Mouse (Mus musculus) layer of hippocampus, adult 9-11 months (tissue): ENCODE measurements around the gene Srcin1.

Experiments used
- DNase-seq: peaks from one replicate; pipeline ENCODE4 v3.0.0; 2022

The Srcin1 gene

GRCm38 (mm10) chr11:97578286-97578685, 2.3 kb upstream of the Srcin1 start:
- no peak for DNase-seq

DNA sequence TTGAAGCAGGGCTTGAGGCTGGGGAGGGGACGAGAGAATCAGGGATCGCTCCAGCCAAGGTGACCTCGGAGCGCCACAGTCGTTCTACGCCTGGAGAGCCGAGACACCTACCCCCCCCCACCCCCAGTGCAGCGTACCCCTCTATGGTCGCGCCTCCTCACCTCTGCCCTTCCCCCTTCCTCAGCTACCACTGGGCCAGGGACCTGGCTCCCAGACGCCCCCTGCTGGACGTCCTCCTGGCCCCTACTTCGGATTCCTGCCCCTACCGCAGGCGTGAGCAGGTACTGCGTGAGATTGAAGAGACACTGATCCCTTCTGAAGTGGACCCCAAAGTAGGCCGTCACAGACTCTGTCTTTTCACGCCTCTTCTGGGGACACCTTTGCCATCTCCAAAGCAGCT, 348 bp downstream of the Srcin1 start:
- DNase-seq, result peak; percentile 70

- DNase-seq, result peak; percentile 85
Observed at GRCm38 (mm10) chr11:97575075-97575474, 911 bp downstream of the Srcin1 start.

- DNase-seq, result no peak
Observed at GRCm38 (mm10) chr11:97574551-97575051, 1.4 kb downstream of the Srcin1 start.

- DNase-seq, result peak; percentile 87
Observed at GRCm38 (mm10) chr11:97573891-97574550, 2.0 kb downstream of the Srcin1 start.

GRCm38 (mm10) chr11:97572895-97573480, 3.0 kb downstream of the Srcin1 start:
- no peak for DNase-seq

GRCm38 (mm10) chr11:97572089-97572345, 4.0 kb downstream of the Srcin1 start:
- no peak for DNase-seq

DNA sequence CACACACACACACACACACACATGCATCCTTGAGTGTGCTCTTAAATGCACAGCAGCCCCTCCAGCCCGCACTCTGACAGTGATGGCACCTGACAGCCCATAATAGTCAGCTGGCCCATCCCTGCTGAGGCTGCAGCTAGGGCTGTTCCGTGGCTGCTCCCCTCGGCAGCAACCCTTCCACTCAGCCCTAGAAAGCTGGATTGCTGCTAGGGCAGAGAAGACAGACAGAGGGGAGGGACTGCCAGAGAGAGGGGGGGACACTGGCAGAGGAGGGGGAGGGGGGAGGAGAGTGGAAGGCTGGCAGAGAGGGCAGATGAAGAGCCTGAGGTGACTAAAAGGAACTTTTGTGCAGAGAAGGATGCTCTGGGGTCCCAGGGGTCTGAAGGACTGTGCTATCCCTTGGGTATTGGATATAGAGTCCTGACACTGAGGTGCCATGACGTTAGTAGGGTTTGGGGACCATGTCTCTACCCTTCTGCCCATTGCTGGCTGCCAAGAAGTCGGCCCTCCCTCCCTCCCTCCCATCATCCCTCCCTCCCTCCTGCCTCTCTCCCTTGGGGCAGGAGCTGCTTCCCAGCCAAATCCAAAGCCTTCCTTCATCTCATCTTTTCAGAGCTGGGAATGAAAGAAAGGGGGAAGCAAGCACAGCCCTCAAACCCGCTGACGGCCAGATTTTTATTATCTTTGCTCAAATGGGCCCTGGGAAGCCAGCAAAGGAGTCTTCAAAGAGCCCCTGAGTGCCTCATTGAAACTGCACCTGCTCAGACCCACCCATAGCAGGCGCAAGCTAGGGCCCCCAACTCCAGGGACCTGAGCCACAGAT, 4.5 kb downstream of the Srcin1 start:
- DNase-seq, result no peak

- DNase-seq, result no peak
Observed at GRCm38 (mm10) chr11:97570493-97571137, 5.4 kb downstream of the Srcin1 start.

- peak; percentile 5 for DNase-seq
Observed at GRCm38 (mm10) chr11:97569806-97570205, 6.2 kb downstream of the Srcin1 start.

DNA sequence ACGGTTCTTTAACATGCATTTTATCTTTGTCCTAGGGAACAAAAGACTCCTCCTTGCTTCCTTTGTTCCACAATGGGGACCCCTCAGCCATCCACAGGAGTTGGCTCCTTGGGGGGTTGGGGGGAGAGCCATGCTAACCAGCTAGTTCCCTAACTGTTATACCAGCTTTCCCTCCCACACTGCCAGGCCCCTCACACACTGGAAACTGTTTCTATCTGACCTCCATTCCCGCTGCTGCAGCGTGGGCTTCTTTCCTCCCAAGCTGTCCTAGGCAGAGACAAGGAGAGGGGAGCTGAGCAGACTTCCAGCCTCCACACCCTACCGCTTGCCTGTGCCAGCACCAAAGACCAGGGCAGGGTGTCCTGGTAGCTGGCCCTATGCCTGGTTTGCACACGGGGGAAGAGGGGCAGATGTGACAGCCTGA, 6.7 kb downstream of the Srcin1 start:
- DNase-seq, result peak; percentile 55

DNA sequence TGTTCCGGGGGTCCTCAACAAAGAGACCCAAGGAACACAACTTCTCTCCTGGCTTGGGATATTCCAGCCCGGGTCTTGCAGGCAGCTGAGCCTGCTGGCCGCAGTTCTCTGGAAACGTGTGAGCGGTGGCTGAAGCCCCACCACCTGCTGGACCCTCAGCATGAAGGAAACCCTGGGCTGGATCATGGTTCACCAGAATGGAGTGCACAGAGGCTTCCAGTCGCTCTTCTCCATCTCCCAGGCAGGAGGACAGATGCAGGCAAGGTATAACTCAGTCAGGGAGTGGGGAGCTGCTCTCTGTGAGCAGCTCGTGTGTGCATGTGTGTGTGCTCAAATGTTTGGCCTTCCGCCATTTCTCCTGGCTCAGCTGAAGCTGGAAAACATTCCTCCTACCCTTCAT, 7.3 kb downstream of the Srcin1 start:
- peak; percentile 75 for DNase-seq

DNA sequence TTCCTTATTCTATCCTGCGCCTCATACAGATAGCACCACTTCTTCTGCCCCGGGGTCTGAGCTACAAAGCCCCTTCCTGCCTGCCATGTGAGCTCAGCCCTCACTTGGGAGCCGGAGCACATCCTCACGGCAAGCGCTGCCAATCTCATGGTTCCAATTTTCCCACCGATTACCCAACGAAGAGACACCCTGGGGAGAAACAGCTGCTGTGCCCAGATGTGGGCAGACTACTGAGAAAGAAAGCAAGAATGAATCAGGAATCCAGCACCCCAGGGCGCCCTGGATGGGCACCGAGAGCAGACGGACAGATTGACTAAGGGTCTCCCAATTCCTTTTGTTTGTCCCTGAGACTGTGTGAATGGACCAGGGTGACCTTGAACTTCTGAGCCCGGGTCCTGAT, 8.5 kb downstream of the Srcin1 start:
- DNase-seq, result no peak

- DNase-seq, result no peak
Observed at GRCm38 (mm10) chr11:97566551-97566950, 9.4 kb downstream of the Srcin1 start.

- no peak for DNase-seq
Observed at GRCm38 (mm10) chr11:97563730-97564129, 12.3 kb downstream of the Srcin1 start.

DNA sequence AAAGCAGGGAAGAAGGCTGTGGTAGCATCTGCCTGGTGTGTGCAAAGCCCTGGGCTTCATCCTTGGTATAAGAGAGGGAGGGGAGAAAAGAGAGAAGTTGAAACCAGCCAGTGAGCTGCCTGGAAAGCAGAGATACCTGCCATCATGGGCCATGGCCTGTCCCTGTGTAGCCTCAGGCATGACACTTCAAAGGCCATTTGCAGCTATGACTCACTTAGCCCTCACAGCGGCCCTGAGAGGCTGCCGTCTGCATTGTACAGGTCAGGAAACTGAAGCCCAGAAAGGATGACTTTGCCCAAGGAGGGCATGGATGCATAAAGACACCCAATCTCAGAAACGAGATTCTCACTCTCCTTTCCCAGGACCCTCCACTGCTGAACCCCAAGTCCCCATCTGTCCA, 13.4 kb downstream of the Srcin1 start:
- no peak for DNase-seq

GRCm38 (mm10) chr11:97560210-97560963, 15.6 kb downstream of the Srcin1 start:
- DNase-seq, result peak; percentile 77

- no peak for DNase-seq
Observed at GRCm38 (mm10) chr11:97559549-97559948, 16.4 kb downstream of the Srcin1 start.

DNA sequence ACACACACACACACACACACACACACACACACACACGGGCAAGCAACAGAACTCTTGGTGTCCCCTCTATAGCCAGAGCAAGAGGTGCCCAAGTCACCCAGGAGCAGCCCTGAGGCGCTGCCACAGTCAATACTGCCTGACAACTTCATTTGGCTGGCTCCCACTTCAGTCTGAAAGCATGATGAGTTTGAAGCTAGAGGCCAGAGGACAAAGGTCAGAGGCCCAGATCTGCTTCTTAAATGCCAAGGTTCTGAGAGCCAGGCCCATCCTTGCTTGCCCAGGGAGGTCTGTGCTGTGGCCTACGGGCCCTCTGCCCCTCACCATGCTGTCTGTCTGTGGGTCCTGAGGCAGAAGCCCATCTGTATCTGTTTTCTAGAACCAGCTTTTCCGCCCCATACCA, 18.1 kb downstream of the Srcin1 start:
- no peak for DNase-seq

- peak; percentile 91 for DNase-seq
Observed at GRCm38 (mm10) chr11:97556569-97557408, 19.2 kb downstream of the Srcin1 start.

DNA sequence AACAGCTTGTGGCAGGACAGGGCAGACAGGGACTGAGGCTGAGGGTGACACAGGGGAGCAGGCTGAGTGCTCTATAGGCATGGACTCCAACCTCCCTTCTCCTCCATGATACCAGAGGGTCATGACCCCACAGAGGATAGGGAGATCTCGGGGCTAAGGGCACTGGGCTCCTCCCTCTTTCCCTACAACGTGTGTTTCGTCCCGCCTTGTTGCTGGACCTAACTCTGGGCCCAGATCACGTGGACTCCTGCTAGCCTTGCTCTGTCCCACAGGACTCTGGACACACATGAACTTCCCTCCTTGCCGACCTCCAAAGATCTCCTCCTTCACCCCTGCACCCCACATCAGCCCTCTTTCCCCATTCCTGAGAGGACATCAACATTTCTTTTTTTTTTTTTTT, 20.8 kb downstream of the Srcin1 start:
- no peak for DNase-seq

GRCm38 (mm10) chr11:97552151-97552550, 23.8 kb downstream of the Srcin1 start:
- DNase-seq, result no peak
